Mouse (Mus musculus) lung, postnatal 0 days (tissue): Measurements from ENCODE around the gene Ap1s2. TPM values are rescaled to one million over a fixed set of nuclear protein-coding genes. Genes with fewer than 3 reads are reported as not detected.

ENCODE experiments used
- ATAC-seq: fragments of 200-750 bp; cut with Nextera tagmentation; 2 replicates; pipeline ENCODE4 v1.8.0; 2017; ENCODE audit warnings: moderate library complexity
- DNase-seq: peaks from one replicate; pipeline ENCODE4 v3.0.0-alpha.2; 2016; ENCODE audit warnings: low spot score
- H3K27ac ChIP-seq: fragments of 300-500 bp; sonication (generic); 2 replicates; pipeline ENCODE4 v1.5.1; 2014; ENCODE audit warnings: antibody characterized with exemption, mild to moderate bottlenecking, low read length, mixed read lengths
- H3K27me3 ChIP-seq: fragments of 300-500 bp; sonication (generic); replicated peaks from 2 replicates; pipeline ENCODE4 v1.6.1; 2014; ENCODE audit warnings: low read length, mixed read lengths; ENCODE audit not compliant: insufficient read depth
- H3K36me3 ChIP-seq: fragments of 300-500 bp; sonication (generic); 2 replicates; pipeline ENCODE4 v1.6.1; 2014; ENCODE audit warnings: low read length, mixed read lengths; ENCODE audit not compliant: insufficient read depth
- H3K4me1 ChIP-seq: fragments of 300-500 bp; sonication (generic); 2 replicates; pipeline ENCODE4 v1.6.1; 2014; ENCODE audit warnings: antibody characterized with exemption, low read depth, low read length, mixed read lengths; ENCODE audit not compliant: insufficient read depth
- H3K4me2 ChIP-seq: fragments of 300-500 bp; sonication (generic); replicated peaks from 2 replicates; pipeline ENCODE4 v1.6.1; 2014; ENCODE audit warnings: low read depth, mild to moderate bottlenecking, low read length, moderate library complexity, mixed read lengths
- H3K4me3 ChIP-seq: fragments of 300-500 bp; sonication (generic); 2 replicates; pipeline ENCODE4 v1.5.1; 2014; ENCODE audit warnings: low read depth, low read length
- H3K9ac ChIP-seq: fragments of 300-500 bp; sonication (generic); replicated peaks from 2 replicates; pipeline ENCODE4 v1.6.1; 2014; ENCODE audit warnings: low read depth, mild to moderate bottlenecking
- H3K9me3 ChIP-seq: fragments of 300-500 bp; sonication (generic); 2 replicates; pipeline ENCODE4 v1.6.1; 2016; ENCODE audit warnings: low read length, mixed read lengths
- CTCF ChIP-seq: IDR thresholded peaks from 2 replicates; pipeline ENCODE4 v1.5.1; 2016; ENCODE audit warnings: antibody characterized with exemption, mild to moderate bottlenecking
- EP300 ChIP-seq: IDR thresholded peaks from 2 replicates; pipeline ENCODE4 v1.6.1; 2016; ENCODE audit warnings: antibody characterized with exemption, mild to moderate bottlenecking, control low read depth
- WGBS: fragments of 180-500 bp; shearing (Covaris S2); extraction: QIAGEN DNeasy Blood & Tissue Kit; methylation state at CpG from one replicate; pipeline ENCODE4 v1.1.7; 2014; 5-methylcytosine and 5-hydroxymethylcytosine counted together
- polyA plus RNA-seq: library from polyadenylated mRNA; unstranded; fragments of >200 nt; fragmentation: Nextera tagmentation; extraction: Ambion mirVana; gene quantifications from 2 replicates; pipeline ENCODE4 v1.2.1, GENCODE M21; 2015

Ap1s2 gene
- polyA plus RNA-seq, 1 experiment from 2014 or later: 24.4 TPM

DNA sequence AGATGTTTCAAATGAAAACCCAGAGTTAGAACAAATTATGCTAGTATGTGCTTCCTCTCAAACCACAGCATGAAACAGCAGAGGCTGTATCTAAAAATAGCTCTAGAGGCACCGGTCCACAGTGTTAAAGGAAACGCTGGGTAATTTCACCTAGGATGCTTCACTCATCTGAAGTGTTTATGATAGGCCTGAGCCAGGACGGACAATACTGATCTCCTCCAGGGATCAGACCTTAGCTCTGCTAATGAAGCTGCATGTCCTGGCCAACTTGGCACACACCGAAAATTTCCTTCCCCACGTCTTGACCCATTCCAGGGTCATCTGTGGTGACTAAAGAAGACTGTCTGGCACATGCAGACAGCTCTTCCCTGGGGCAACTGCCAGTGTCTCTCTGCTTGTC is 29.4 kb upstream of the Ap1s2 start:
- H3K9me3 ChIP-seq: no peaks in the 10 kb centered on the region
- H3K27ac ChIP-seq: no peak overlapping the region
- ATAC-seq (no peak), DNase-seq (no peak)
- H3K27me3 ChIP-seq: no peaks in the 10 kb centered on the region
- H3K4me1 ChIP-seq: no peaks in the 10 kb centered on the region
- TF ChIP-seq CTCF (no peak), EP300 (no peak)
- H3K4me2 ChIP-seq: no peak overlapping the region
- H3K9ac ChIP-seq: no peak overlapping the region
- WGBS: 42% methylated on average over 5 of the region's 5 CpGs
- no peaks in the 10 kb centered on the region for H3K36me3 ChIP-seq
- H3K4me3 ChIP-seq: no peak overlapping the region

DNA sequence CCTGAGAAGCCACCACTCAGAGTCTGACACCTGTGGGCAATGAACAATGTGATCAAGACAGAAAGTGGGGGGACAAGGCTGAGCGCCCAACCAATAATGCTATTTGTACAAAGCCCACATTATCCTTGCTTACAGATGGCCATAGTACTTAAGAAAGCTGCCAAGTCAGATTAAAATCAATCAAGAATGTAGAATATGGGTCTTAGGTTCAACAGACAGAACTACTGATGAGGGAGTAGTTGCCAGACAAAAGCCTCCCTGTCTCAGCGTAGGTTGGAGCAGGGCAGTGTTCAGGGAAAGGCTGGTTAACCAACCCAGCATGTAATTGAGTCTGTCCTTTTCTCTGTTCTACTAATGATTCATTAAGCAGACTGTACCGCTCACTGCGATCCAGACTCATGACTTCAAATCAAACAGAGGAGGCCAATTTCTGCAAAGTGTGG is 23.3 kb upstream of the Ap1s2 start:
- no peaks in the 10 kb centered on the region for H3K9me3 ChIP-seq
- no peak overlapping the region for H3K9ac ChIP-seq
- no peak overlapping the region for H3K27ac ChIP-seq
- DNase-seq: no peak
- H3K27me3 ChIP-seq: no peaks in the 10 kb centered on the region
- no peak overlapping the region for H3K4me3 ChIP-seq
- 90% methylated on average over 4 of the region's 4 CpGs for WGBS
- no peaks in the 10 kb centered on the region for H3K36me3 ChIP-seq
- no peak overlapping the region for H3K4me2 ChIP-seq
- no peak for ATAC-seq
- TF ChIP-seq CTCF: no peak
- no peak for TF ChIP-seq EP300
- no peaks in the 10 kb centered on the region for H3K4me1 ChIP-seq

- TF ChIP-seq CTCF (no peak), EP300 (no peak)
- no peak for DNase-seq
- WGBS: 39% methylated on average over 1 of the region's 1 CpGs
Observed at GRCm38 (mm10) chrX:163897354-163897753, 11.5 kb upstream of the Ap1s2 start.

GRCm38 (mm10) chrX:163899431-163900020 is 9.3 kb upstream of the Ap1s2 start:
- no peak overlapping the region for H3K4me3 ChIP-seq
- H3K9ac ChIP-seq: no peak overlapping the region
- WGBS: 56% methylated on average over 5 of the region's 5 CpGs
- no peak overlapping the region for H3K27ac ChIP-seq
- no peaks in the 10 kb centered on the region for H3K36me3 ChIP-seq
- H3K9me3 ChIP-seq: no peaks in the 10 kb centered on the region
- ATAC-seq (no peak), DNase-seq (no peak)
- H3K4me1 ChIP-seq: no peaks in the 10 kb centered on the region
- TF ChIP-seq CTCF: no peak
- no peak overlapping the region for H3K4me2 ChIP-seq
- H3K27me3 ChIP-seq: no peaks in the 10 kb centered on the region; the same call in 1 of the 2 replicates

More at GRCm38 (mm10) chrX:163897354-163897753, 11.5 kb upstream of the Ap1s2 start:
- Histone ChIP-seq H3K4me1 (no peaks in the 10 kb centered on the region), H3K4me2 (no peak overlapping the region), H3K27ac (no peak overlapping the region), H3K36me3 (no peaks in the 10 kb centered on the region), H3K9ac (no peak overlapping the region), H3K9me3 (no peaks in the 10 kb centered on the region), H3K4me3 (no peak overlapping the region), H3K27me3 (no peaks in the 10 kb centered on the region)
- ATAC-seq: no peak

DNA sequence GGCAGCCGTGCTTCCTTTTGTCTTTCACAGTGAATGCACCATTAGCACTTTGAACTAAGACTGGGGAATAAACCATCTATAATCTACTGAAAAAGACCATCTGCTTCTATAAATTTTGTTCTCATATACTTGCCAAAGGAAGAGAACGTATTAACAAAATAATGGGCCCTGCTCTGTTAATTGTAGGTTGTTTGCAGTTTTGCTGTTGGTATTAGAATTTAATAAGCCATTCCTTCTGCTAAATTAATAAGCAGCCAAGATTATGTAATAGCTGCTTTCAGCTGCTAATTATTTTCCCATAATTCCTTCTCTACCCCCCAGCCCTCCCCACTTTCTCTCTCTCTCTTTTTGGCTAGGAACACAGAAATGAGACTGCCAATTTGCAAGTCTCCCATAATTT is 2.0 kb upstream of the Ap1s2 start:
- Histone ChIP-seq H3K36me3 (no peaks in the 10 kb centered on the region), H3K9ac (no peak overlapping the region), H3K4me3 (no peak overlapping the region), H3K27ac (no peak overlapping the region), H3K4me1 (no peaks in the 10 kb centered on the region), H3K4me2 (no peak overlapping the region), H3K9me3 (no peaks in the 10 kb centered on the region), H3K27me3 (no peaks in the 10 kb centered on the region; the same call in 1 of the 2 replicates)
- WGBS: 88% methylated on average over 2 of the region's 2 CpGs
- no peak for DNase-seq
- TF ChIP-seq EP300 (no peak), CTCF (no peak)
- ATAC-seq: no peak

DNA sequence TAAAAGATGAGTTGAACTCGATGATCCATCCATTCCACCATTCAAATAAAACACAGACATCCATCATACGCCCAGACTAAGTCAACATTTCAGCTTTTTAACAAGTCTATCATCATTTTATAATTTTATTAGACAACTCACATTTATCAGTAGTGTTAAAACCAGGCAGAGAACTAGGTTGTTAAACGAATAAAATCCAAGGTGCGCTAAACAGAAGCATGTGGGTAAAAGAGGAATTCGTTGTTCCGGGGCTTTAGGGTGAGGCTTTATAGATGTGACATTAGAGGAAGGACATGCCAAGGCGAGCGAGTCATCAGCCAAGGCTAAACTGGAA is 847 bp upstream of the Ap1s2 start:
- Histone ChIP-seq H3K9me3 (no peaks in the 10 kb centered on the region), H3K27me3 (no peaks in the 10 kb centered on the region; the same call in 1 of the 2 replicates), H3K9ac (0 out of 2 replicates have a peak overlapping the region, but pooled peaks have one; percentile 32), H3K4me3 (peak overlapping the region; percentile 64), H3K27ac (no peak overlapping the region), H3K4me2 (peak overlapping the region; percentile 50), H3K4me1 (no peaks in the 10 kb centered on the region), H3K36me3 (no peaks in the 10 kb centered on the region)
- TF ChIP-seq CTCF: no peak
- TF ChIP-seq EP300: no peak
- ATAC-seq (no peak), DNase-seq (no peak)
- 14% methylated on average over 8 of the region's 8 CpGs for WGBS

DNA sequence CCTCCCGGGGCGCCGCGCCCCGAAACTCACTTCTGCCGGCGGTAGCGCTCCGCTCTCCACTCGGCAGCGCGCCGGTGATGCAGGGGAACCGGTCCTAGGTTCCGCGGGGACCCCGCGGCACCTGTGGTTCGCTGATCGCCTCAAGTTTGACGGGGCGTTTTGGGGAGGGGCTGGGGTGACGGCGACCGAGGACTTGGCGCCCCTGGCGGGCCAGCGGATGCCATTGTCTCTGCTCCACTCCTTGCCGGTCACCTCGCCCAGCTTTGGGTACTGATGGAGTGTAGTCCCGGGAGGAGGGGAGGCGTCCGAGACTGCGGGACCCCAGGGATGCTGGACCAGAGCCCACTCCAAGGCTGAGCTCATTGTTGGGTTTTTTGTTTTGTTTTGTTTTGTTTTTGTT is 564 bp downstream of the Ap1s2 start:
- ATAC-seq: peak; percentile 16

More for the DNA sequence above, 564 bp downstream of the Ap1s2 start:
- WGBS: 24% methylated on average over 18 of the region's 34 CpGs
- TF ChIP-seq EP300: no peak
- TF ChIP-seq CTCF: peak; percentile 36
- H3K27ac ChIP-seq: peak overlapping the region; percentile 54
- H3K36me3 ChIP-seq: no peaks in the 10 kb centered on the region
- H3K4me2 ChIP-seq: peak overlapping the region; percentile 58
- H3K9ac ChIP-seq: peak overlapping the region; percentile 34; the same call in 1 of the 2 replicates
- H3K4me1 ChIP-seq: no peaks in the 10 kb centered on the region
- H3K4me3 ChIP-seq: peak overlapping the region; percentile 64
- no peaks in the 10 kb centered on the region for H3K9me3 ChIP-seq
- DNase-seq: peak; percentile 43
- no peaks in the 10 kb centered on the region for H3K27me3 ChIP-seq
